Mouse (Mus musculus) adrenal gland, adult (tissue): ENCODE data around the gene Gsg1l.

Source experiments
- DNase-seq, 2 experiments: peaks; one replicate each; pipeline ENCODE4 v3.0.0; 2022 to 2023; ENCODE audit warnings: low spot score in 1 of 2; ENCODE audit not compliant: inconsistent age in 2 of 2

Gsg1l gene

DNA sequence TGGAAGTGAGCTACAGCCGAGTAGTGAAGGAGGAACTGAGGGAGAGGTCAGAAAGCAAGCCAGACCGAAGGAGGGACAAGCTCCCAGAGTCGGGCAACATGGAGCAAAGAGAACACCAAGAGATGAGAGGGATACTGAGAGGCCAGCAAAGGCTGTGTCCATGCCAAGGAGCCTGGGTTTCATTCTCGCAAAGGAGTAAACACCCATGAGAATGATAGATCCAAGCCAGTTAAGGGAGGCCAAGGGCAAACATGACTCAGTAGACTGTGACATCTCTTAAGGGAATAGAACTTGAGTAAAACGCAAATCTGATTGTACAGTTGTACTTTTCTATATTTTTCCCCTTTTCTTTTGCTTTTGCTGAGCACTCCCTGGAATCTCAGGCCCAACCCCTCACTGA is 137.6 kb downstream of the Gsg1l start:
- DNase-seq = peak; percentile 67 to 84

DNA sequence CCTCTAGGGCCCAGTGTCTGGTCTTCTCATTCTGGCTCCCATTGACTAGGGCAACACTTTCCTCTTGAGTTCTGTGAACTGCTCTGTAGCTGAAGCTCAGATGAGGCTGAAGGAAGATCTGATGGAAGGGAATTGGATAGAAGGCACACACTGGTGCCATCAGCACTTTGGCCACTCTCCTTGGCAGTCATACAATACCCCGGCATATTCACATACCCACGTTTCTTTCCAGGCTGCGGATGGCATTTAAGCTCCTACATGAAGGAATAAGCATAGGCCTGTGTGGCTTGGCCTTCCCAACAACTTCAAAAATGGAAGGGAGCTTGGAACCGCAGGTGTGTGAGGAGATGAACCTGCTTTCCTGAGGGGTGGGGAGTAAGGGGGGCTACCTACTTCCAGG is 138.7 kb downstream of the Gsg1l start:
- no peak for DNase-seq

GRCm38 (mm10) chr7:125942365-125943090 is 139.7 kb downstream of the Gsg1l start:
- DNase-seq = no peak

DNA sequence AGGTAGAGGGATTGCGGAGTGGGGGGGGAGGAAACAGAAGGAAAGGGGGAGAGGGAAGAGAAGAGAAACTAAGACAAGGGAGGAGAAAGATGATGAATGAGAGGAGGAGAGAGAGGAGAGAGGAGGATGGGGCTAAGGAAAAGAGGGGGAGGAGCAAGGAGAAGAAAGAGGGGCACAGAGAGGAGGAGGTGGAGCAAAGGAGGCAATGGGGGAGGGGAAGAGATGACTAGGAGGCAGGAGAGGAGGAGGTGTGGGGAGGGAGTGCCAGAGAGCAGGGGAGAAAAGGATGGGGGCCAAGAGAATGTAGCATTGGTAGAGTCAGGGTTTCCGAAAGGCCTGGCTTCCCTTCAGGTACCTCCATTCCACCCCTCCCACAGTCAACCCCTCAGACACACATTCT is 147.9 kb downstream of the Gsg1l start:
- DNase-seq = no peak

DNA sequence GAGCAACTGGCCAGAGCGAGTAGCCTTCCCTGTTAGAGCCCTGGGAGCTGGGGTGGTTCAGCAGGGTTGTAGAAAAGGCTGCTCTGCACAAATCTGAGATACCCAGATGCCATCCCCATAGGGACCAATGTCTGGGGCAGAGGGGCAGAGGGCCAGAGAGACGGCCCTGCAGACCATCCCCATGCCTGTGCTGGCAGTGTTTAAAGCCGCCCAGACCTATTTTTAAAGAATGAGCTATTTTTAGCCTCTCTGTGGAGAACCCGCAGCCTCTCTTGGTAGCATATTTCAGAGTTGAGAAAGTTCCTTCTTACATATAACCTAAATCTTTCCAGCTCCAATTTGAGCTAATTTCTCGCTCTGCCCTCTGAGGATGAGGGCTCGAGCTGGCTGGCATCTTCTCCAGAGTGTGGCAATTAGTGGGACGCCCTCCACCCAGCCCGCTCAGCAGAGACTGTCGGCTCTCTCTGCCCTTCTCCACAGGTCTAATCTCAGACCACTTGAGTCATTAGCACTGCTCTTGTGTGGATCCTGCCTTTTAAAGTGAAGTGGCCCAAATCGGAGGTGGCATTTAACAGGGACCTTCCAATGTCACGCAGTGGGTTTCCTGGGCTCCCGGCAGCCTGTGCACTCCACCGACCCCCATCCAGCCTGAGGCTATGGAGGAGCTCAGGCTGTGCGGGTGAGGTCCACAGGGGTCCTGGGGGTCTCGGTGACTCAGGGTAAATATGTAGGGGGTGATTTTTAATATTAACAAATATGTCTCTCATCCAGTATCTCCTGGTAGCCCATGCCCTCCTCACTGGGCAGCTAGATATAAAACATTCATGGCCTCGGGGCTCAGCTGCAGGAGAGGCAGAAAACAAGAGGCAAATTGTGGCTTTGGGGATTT is 148.6 kb downstream of the Gsg1l start:
- peak in 1 of 2 experiments; percentile 62 for DNase-seq

DNA sequence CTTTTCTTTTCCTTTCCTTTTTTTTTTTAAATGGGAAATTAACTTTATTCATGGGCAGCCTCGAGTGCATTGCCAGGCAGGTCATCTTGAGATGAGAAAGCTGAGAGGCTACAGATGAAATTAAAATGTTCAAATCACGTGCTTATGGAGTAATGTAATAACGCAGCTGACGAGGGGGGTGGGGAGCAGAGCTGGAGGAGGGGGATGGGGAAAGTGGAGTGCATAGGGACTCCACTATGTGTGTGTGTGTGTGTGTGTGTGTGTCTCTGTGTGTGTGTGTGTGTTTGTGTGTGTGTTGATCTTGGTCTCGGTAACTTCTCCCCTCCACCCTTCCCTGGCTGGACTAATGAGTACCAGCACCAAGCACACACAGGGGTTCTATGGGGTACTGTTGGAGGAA is 150.6 kb downstream of the Gsg1l start:
- DNase-seq = no peak

DNA sequence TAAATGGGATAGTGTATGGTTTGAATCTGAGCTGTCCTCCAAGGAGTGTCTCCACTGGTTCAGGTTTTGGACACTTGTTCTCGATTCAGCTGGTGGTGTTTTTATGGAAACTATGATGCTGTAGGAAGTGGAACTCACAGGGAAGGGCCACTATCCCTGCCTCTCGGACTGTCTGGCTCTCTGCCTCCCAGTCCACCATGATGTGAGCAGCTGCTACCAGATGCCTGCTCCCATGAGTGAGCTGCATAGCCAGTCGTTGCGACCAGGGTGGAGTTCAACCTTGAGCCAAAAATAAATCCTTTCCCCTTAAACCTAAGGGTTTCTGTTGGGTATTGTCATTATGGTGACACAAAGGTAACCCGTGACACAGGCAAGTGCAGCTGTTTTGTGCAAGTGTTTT is 158.2 kb downstream of the Gsg1l start:
- no peak for DNase-seq

- no peak for DNase-seq
Measured at GRCm38 (mm10) chr7:125920801-125921200, 161.4 kb downstream of the Gsg1l start.

GRCm38 (mm10) chr7:125900386-125901161 is 181.6 kb downstream of the Gsg1l start:
- peak; percentile 68 to 87 for DNase-seq

GRCm38 (mm10) chr7:125899916-125900315 is 182.3 kb downstream of the Gsg1l start:
- DNase-seq = peak; percentile 87 to 94

- DNase-seq = peak; percentile 93 to 95
Measured at GRCm38 (mm10) chr7:125899036-125899435, 183.2 kb downstream of the Gsg1l start.

- peak in 1 of 2 experiments; percentile 26 for DNase-seq
Measured at GRCm38 (mm10) chr7:125897059-125897458, 185.2 kb downstream of the Gsg1l start.

- DNase-seq = peak; percentile 80 to 87
Measured at GRCm38 (mm10) chr7:125893621-125894020, 188.6 kb downstream of the Gsg1l start.

DNA sequence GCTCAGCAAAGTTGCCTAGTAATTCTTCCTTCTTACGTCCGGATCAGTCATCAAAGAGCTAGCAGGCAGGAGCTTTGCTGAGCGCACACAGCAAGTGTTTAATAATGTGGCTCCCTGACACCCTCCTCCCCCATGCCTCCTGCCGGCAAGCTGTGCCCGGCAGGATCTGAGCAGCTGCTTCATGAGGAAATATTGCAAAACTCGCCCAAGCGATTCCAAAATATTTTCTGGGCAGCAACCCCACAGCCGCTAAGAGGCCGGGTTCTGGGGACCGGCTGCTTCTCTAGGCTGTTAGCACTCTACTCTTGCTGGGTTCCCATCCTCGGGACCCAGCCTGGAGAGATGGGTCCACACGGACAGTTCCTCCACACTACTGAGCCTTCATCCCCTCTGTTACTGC is 193.8 kb downstream of the Gsg1l start:
- DNase-seq = peak in 1 of 2 experiments; percentile 63

DNA sequence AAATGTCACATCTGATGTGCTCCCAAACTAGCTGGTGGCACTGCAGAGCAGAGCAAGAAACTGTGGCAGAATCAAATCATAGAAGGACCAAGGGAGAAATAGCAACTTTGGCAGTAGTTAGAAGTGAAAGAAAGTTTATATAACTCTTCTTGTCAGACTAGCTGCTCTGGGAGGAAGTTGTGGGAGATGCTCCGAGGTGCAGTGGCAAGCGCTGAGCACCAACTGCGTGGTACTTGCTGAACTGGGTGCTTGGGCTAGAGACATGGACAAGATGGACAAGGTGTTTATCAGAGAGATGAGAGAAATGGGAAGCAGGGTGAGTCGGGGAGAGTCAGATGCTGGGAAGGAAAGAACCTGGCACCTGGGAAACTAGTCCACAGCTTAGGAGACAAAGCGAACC is 194.4 kb downstream of the Gsg1l start:
- DNase-seq = no peak

GRCm38 (mm10) chr7:125887124-125887523 is 195.1 kb downstream of the Gsg1l start:
- DNase-seq = no peak

DNA sequence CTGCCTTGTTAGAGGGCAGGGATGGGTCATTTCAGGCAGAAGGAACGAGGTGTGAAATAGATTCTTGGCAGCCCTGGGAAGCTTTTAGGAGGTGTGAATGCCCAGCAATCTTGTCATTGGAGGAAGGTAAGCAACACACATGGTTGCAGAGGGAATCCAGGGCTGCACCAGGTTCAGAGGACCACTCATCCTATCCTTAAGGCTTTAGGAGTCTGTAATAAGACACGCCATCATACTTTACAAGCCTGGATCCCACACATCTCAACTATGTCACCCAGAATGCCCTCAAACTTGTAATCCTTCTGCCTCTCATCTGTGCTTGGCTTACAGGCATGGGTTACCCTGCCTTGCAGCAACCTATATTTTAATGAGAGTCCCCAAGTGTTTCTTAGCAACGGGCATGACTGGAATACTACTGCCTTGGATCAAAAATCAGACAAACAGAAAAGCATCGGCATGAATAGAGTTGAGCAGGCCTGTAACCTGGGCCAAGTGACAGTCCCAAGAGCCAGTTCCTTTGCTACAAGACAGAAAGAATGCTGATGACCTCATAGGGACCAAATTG is 196.0 kb downstream of the Gsg1l start:
- no peak for DNase-seq

- no peak for DNase-seq
Measured at GRCm38 (mm10) chr7:125883232-125883631, 199.0 kb downstream of the Gsg1l start.

DNA sequence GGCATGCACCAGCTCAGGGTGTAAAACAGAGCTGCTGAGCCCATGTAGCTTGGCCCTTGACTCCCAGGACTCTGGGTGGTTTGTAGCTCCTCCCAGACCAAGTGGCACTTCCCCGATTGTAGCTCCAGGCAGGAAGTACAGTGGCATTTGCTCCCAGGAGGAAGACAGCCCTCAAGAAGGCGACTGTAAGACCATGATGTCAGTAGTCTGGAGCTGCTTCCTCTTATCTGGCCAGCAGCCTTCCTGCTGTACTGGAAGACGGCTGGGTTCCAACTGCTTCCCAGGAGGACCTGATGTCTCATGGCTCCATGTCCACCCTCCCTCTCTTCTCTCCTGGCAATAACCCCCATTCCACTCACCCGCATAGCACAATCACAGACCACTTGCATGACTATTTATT is 204.2 kb downstream of the Gsg1l start:
- no peak for DNase-seq

- peak; percentile 68 to 80 for DNase-seq
Measured at GRCm38 (mm10) chr7:125873971-125874495, 208.2 kb downstream of the Gsg1l start.

DNA sequence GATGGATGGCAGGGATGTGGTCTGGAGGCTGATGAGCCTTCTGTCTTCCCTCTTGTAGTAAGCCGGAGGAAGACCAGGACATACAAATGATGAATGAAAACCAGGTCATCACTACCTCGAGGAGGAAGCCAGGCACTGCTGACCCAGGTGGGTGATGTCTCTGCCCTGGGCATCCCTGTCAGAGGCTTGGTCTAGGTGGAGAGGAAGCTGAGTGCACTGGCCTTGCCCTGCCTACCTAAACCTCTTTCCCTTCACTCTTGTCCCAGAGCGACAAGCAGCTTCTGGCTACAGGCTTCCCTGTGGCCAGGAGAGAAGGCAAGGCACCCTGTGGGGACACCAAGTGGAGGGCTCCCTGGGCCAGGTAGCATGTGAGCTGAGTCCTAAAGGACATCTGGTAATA is 209.3 kb downstream of the Gsg1l start:
- peak in 1 of 2 experiments; percentile 53 for DNase-seq
